Mouse (Mus musculus) MEL (cell line): ENCODE measurements around the gene Catsper4. TPM values are rescaled to one million over a fixed set of nuclear protein-coding genes. Genes with fewer than 3 reads are reported as not detected.
"Not testable (repeated sequence)": the region's sequence is repeated elsewhere in the genome, so short reads cannot be mapped to it uniquely, and the experiment has no call there.

Experiments used
- DNase-seq: peaks from one replicate; pipeline ENCODE4 v3.0.0; 2011; ENCODE audit warnings: low read depth, low spot score
- H3K27ac ChIP-seq: 2 replicates; pipeline ENCODE4 v1.5.1; 2012; ENCODE audit warnings: low read depth, mild to moderate bottlenecking, control low read depth, low read length, moderate library complexity; ENCODE audit not compliant: control insufficient read depth
- H3K27me3 ChIP-seq, 2 experiments: fragments of 150-350 bp in 1 of 2; sonication (generic) in 1 of 2; 2 replicates each; pipeline ENCODE4 v1.6.1; 2012; ENCODE audit warnings: low read length in 2 of 2, mild to moderate bottlenecking in 2 of 2, improper control_type of control experiment in 1 of 2, moderate library complexity in 1 of 2; ENCODE audit not compliant: insufficient read depth in 2 of 2, control insufficient read depth in 1 of 2
- H3K36me3 ChIP-seq, 2 experiments: 2 replicates each; pipeline ENCODE4 v1.6.1; 2012 to 2014; ENCODE audit warnings: low read length in 2 of 2, improper control_type of control experiment in 1 of 2, inconsistent platforms in 1 of 2, mild to moderate bottlenecking in 1 of 2; ENCODE audit not compliant: insufficient read depth in 2 of 2, control insufficient read depth in 1 of 2
- H3K4me1 ChIP-seq, 2 experiments: fragments of 150-350 bp in 1 of 2; sonication (generic) in 1 of 2; 2 replicates each; pipeline ENCODE4 v1.6.1; 2012; ENCODE audit warnings: low read length in 2 of 2, improper control_type of control experiment in 1 of 2, mild to moderate bottlenecking in 1 of 2; ENCODE audit not compliant: insufficient read depth in 2 of 2, control insufficient read depth in 1 of 2
- H3K4me3 ChIP-seq, 2 experiments: fragments of 150-350 bp in 1 of 2; sonication (generic) in 1 of 2; 2 replicates each; pipeline ENCODE4 v1.5.1; 2012; ENCODE audit warnings: low read depth in 2 of 2, low read length in 2 of 2, mild to moderate bottlenecking in 2 of 2, moderate library complexity in 2 of 2, control low read depth in 1 of 2, improper control_type of control experiment in 1 of 2; ENCODE audit not compliant: control insufficient read depth in 1 of 2, insufficient read depth in 1 of 2
- H3K79me2 ChIP-seq: 2 replicates; pipeline ENCODE4 v1.6.1; 2012; ENCODE audit warnings: mild to moderate bottlenecking, low read length, moderate library complexity; ENCODE audit not compliant: control insufficient read depth, poor library complexity, insufficient read depth
- H3K9ac ChIP-seq: 2 replicates; pipeline ENCODE4 v1.6.1; 2012; ENCODE audit warnings: low read depth, mild to moderate bottlenecking, control low read depth, low read length, moderate library complexity; ENCODE audit not compliant: control insufficient read depth, poor library complexity, severe bottlenecking
- H3K9me3 ChIP-seq: fragments of 150-350 bp; sonication (generic); replicated peaks from 2 replicates; pipeline ENCODE4 v1.6.1; 2012; ENCODE audit warnings: mild to moderate bottlenecking, low read length, improper control_type of control experiment, moderate library complexity; ENCODE audit not compliant: insufficient read depth
- BHLHE40 ChIP-seq: IDR thresholded peaks from 2 replicates; pipeline ENCODE4 v1.6.1; 2012; ENCODE audit warnings: low read depth, mild to moderate bottlenecking, inconsistent platforms, low read length, improper control_type of control experiment, borderline replicate concordance
- CHD1 ChIP-seq: IDR thresholded peaks from 2 replicates; pipeline ENCODE4 v1.6.1; 2012; ENCODE audit warnings: low read depth, mild to moderate bottlenecking, inconsistent platforms, low read length, improper control_type of control experiment
- CTCF ChIP-seq, 3 experiments: IDR thresholded peaks in 2 of 3; conservative IDR thresholded peaks in 1 of 3; 2 replicates each; pipeline ENCODE4 v1.5.1; 2011 to 2012; ENCODE audit warnings: low read length in 3 of 3, low read depth in 2 of 3, mild to moderate bottlenecking in 2 of 3, improper control_type of control experiment in 1 of 3, inconsistent platforms in 1 of 3, mixed read lengths in 1 of 3, moderate library complexity in 1 of 3; ENCODE audit not compliant: control insufficient read depth in 1 of 3, insufficient read depth in 1 of 3, poor library complexity in 1 of 3, severe bottlenecking in 1 of 3
- GABPA ChIP-seq: IDR thresholded peaks from 2 replicates; pipeline ENCODE4 v1.6.1; 2012; ENCODE audit warnings: low read depth, mild to moderate bottlenecking, inconsistent platforms, low read length, improper control_type of control experiment, moderate library complexity
- JUND ChIP-seq: IDR thresholded peaks from 2 replicates; pipeline ENCODE4 v1.6.1; 2011; ENCODE audit warnings: low read depth, mild to moderate bottlenecking, improper control_type of control experiment, low read length
- KAT2A ChIP-seq: conservative IDR thresholded peaks from 2 replicates; pipeline ENCODE4 v1.6.1; 2012; ENCODE audit warnings: low read depth, low read length, improper control_type of control experiment, inconsistent platforms
- MEF2A ChIP-seq: IDR thresholded peaks from 2 replicates; pipeline ENCODE4 v1.6.1; 2014; ENCODE audit warnings: low read depth, mild to moderate bottlenecking, inconsistent platforms, low read length, improper control_type of control experiment; ENCODE audit not compliant: poor library complexity, insufficient replicate concordance, severe bottlenecking; ENCODE audit errors: extremely low read depth
- MXI1 ChIP-seq: IDR thresholded peaks from 2 replicates; pipeline ENCODE4 v1.6.1; 2011; ENCODE audit warnings: mild to moderate bottlenecking, low read depth, low read length, improper control_type of control experiment
- MYC ChIP-seq: IDR thresholded peaks from 2 replicates; pipeline ENCODE4 v1.6.1; 2011; ENCODE audit warnings: low read depth, mild to moderate bottlenecking, low read length, improper control_type of control experiment, moderate library complexity
- NRF1 ChIP-seq: IDR thresholded peaks from 2 replicates; pipeline ENCODE4 v1.6.1; 2014; ENCODE audit warnings: low read depth, mild to moderate bottlenecking, inconsistent platforms, low read length, improper control_type of control experiment, moderate library complexity; ENCODE audit not compliant: poor library complexity, insufficient read depth, severe bottlenecking
- POLR2A ChIP-seq, 2 experiments: IDR thresholded peaks; 2 replicates each; pipeline ENCODE4 v1.6.1; 2011 to 2012; ENCODE audit warnings: low read length in 2 of 2, mild to moderate bottlenecking in 2 of 2, control low read depth in 1 of 2, improper control_type of control experiment in 1 of 2, low read depth in 1 of 2, moderate library complexity in 1 of 2; ENCODE audit not compliant: control insufficient read depth in 1 of 2, insufficient read depth in 1 of 2, poor library complexity in 1 of 2
- POLR2AphosphoS5 ChIP-seq: IDR thresholded peaks from 2 replicates; pipeline ENCODE4 v1.6.1; 2012; ENCODE audit warnings: low read depth, borderline replicate concordance, mild to moderate bottlenecking, inconsistent platforms, low read length, moderate library complexity, mixed read lengths
- RAD21 ChIP-seq: IDR thresholded peaks from 2 replicates; pipeline ENCODE4 v1.6.1; 2011; ENCODE audit warnings: mild to moderate bottlenecking, low read depth, low read length, improper control_type of control experiment
- RCOR1 ChIP-seq: IDR thresholded peaks from 2 replicates; pipeline ENCODE4 v1.6.1; 2012; ENCODE audit warnings: low read depth, mild to moderate bottlenecking, inconsistent platforms, low read length, improper control_type of control experiment
- SMC3 ChIP-seq: IDR thresholded peaks from 2 replicates; pipeline ENCODE4 v1.6.1; 2011; ENCODE audit warnings: low read depth, low read length, improper control_type of control experiment
- TAL1 ChIP-seq: IDR thresholded peaks from 2 replicates; pipeline ENCODE4 v1.6.1; 2012; ENCODE audit warnings: mild to moderate bottlenecking, inconsistent platforms, low read length, moderate library complexity, mixed read lengths
- TBP ChIP-seq: IDR thresholded peaks from 2 replicates; pipeline ENCODE4 v1.8.0; 2011; ENCODE audit warnings: low read depth, low read length, improper control_type of control experiment
- TCF12 ChIP-seq: IDR thresholded peaks from 2 replicates; pipeline ENCODE4 v1.6.1; 2014; ENCODE audit warnings: low read depth, mild to moderate bottlenecking, inconsistent platforms, low read length, improper control_type of control experiment, moderate library complexity
- ZC3H11A ChIP-seq: IDR thresholded peaks from 2 replicates; pipeline ENCODE4 v1.6.1; 2012; ENCODE audit warnings: low read depth, mild to moderate bottlenecking, inconsistent platforms, low read length, improper control_type of control experiment
- ZMIZ1 ChIP-seq: IDR thresholded peaks from 2 replicates; pipeline ENCODE4 v1.6.1; 2012; ENCODE audit warnings: low read depth, mild to moderate bottlenecking, inconsistent platforms, low read length, improper control_type of control experiment, moderate library complexity
- ZNF384 ChIP-seq: IDR thresholded peaks from 2 replicates; pipeline ENCODE4 v1.6.1; 2012; ENCODE audit warnings: low read depth, mild to moderate bottlenecking, inconsistent platforms, low read length, improper control_type of control experiment
- polyA plus RNA-seq, 2 experiments: library from polyadenylated mRNA; stranded (reverse) in 1 of 2; unstranded in 1 of 2; fragments of >175 nt in 1 of 2; fragments of >200 nt in 1 of 2; gene quantifications; 2 replicates each; pipeline versions ENCODE4 v1.2.1 to v1.2.4; 2012; ENCODE audit warnings: low replicate concordance in 2 of 2, low read depth in 1 of 2; ENCODE audit not compliant: insufficient read length in 2 of 2, insufficient read depth in 1 of 2, missing spikeins in 1 of 2
- total RNA-seq: library from RNA; depleted of rRNA; stranded (reverse); fragments of 300-350 nt; gene quantifications from 2 replicates; pipeline ENCODE4 v1.2.3, GENCODE M21; 2012

Gene Catsper4
- total and polyA plus RNA-seq, 3 experiments = not detected

DNA sequence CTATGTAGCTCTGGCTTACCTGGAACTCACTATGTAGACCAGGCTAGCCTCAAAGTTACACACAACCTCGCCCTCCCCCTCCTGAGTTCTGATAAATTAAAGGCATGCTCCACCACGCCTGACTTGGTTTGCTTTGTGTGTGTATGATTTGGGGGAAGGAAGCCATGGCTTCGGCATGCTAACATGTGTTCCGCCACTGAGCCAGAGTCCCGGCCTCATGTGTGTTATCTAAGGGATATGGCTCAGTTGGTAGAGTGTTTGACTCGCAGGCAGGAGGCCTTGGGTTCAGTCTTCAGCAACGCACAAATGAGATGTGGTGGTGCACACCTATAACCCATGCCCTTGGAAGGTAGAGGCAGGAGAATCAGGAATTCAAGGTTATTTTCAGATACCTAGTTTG is 44.8 kb upstream of the Catsper4 start:
- Histone ChIP-seq H3K9ac (no peak overlapping the region), H3K4me1 (peaks cover 4 to 12% of the 10 kb centered on the region in 2 experiments; a peak in 3 of 4 replicates), H3K36me3 (peaks cover 2 to 10% of the 10 kb centered on the region in 2 experiments; a peak in 3 of 4 replicates), H3K27ac (no peak overlapping the region), H3K79me2 (no peaks in the 10 kb centered on the region; the same call in 1 of the 2 replicates), H3K27me3 (no peaks in the 10 kb centered on the region), H3K4me3 (no peak overlapping the region), H3K9me3 (no peaks in the 10 kb centered on the region)
- no peak for TF ChIP-seq ZNF384
- no peak for TF ChIP-seq CTCF (IDR thresholded peaks at IDR 0.05 in 2 of 3, conservative IDR thresholded peaks at IDR 0.05 in 1 of 3; ENCODE audit: control insufficient read depth in 1 of 3, insufficient read depth in 1 of 3, low read depth in 2 of 3, low read length in 3 of 3, poor library complexity in 1 of 3, severe bottlenecking in 1 of 3)
- TF ChIP-seq TAL1 = no peak
- no peak for TF ChIP-seq NRF1
- TF ChIP-seq MYC = no peak
- no peak for TF ChIP-seq TBP
- no peak for TF ChIP-seq CHD1
- TF ChIP-seq RCOR1 = no peak
- TF ChIP-seq POLR2AphosphoS5 = no peak
- no peak for TF ChIP-seq BHLHE40
- no peak for TF ChIP-seq GABPA
- no peak for TF ChIP-seq KAT2A
- TF ChIP-seq JUND = no peak
- TF ChIP-seq POLR2A (IDR thresholded peaks at IDR 0.05; ENCODE audit: control insufficient read depth in 1 of 2, insufficient read depth in 1 of 2, low read depth in 1 of 2, low read length in 2 of 2, poor library complexity in 1 of 2) = no peak
- TF ChIP-seq TCF12 = no peak
- TF ChIP-seq ZMIZ1 = no peak
- TF ChIP-seq MXI1 = no peak
- TF ChIP-seq MEF2A = no peak
- no peak for DNase-seq

DNA sequence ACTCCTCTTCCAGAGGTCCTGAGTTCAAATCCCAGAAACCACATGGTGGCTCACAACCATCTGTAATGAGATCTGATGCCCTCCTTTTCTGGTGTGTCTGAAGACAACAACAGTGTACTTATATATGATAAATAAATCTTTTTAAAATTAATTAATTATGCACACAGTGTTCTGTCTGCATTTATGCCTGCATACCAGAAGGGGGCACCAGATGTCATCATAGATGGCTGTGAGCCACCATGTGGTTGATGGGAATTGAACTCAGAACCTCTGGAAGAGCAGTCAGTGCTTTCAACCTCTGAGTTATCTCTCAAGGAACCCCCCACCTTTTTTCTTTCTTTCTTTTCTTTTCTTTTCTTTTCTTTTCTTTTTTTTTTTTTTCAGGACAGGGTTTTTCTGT is 42.4 kb upstream of the Catsper4 start:
- H3K4me3 ChIP-seq, H3K27ac ChIP-seq, H3K9ac ChIP-seq, H3K9me3 ChIP-seq, H3K27me3 ChIP-seq, H3K79me2 ChIP-seq: not testable (repeated sequence)
- Histone ChIP-seq H3K4me1 (peaks cover 4 to 12% of the 10 kb centered on the region in 2 experiments; a peak in 3 of 4 replicates), H3K36me3 (peaks cover 0 to 10% of the 10 kb centered on the region in 2 experiments; a peak in 2 of 4 replicates)
- TF ChIP-seq MYC = peak; percentile 76
- peak; percentile 38 to 67 (median 43) for TF ChIP-seq CTCF (IDR thresholded peaks at IDR 0.05 in 2 of 3, conservative IDR thresholded peaks at IDR 0.05 in 1 of 3; ENCODE audit: control insufficient read depth in 1 of 3, insufficient read depth in 1 of 3, low read depth in 2 of 3, low read length in 3 of 3, poor library complexity in 1 of 3, severe bottlenecking in 1 of 3)
- TF ChIP-seq ZC3H11A = peak; percentile 52
- peak; percentile 71 for TF ChIP-seq SMC3
- TF ChIP-seq RAD21 = peak; percentile 48
- DNase-seq = peak; percentile 53
